Mouse (Mus musculus): ENCODE results near the gene Atp6v0b.

The Atp6v0b gene

DNA sequence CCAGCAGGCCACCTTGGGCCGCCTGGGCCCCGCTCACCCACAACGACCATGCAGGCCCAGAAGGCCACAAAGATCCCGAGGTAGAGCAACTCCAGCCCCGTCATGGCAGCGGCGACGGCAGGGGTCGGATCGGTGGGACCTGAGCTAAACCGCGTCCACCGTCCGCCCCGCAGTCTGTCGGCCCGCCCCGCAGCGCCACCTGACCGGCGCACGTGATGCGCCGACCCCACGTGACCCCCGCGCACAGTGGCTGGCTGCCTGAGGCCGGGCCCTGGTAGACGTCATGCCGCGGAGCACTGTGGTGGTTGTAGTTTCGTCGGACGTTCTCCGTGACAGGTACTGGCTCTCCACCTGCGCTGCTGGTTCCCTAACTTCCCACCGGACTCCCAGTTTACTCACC, at the start of gene Atp6v0b:
Atp6v0b (minus strand) TSS at position 201 of the 400 bp plus-strand sequence.
- in situ Hi-C loops (cut with MboI, MseI): no loop called here

DNA sequence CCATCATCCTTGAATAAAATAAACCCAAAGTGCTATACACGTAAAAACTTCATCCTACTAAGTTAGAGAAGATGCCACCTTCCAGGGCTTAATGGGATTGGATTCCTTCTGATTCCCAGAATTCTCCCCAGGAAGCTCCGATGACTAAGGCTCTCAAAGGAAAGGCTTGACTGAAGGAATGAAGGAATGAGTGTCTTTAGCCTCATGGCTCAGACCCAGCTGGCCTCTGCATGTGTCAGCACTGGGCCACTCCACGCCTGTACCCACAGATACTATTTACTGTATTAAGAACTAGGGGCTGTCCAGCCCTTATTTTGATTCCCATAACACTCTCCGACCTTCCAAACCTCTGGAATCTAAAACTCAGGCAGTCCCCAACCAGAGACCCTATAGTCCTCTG, 46.9 kb upstream of the Atp6v0b start:
- in situ Hi-C loops (cut with MboI, MseI): no loop called here

DNA sequence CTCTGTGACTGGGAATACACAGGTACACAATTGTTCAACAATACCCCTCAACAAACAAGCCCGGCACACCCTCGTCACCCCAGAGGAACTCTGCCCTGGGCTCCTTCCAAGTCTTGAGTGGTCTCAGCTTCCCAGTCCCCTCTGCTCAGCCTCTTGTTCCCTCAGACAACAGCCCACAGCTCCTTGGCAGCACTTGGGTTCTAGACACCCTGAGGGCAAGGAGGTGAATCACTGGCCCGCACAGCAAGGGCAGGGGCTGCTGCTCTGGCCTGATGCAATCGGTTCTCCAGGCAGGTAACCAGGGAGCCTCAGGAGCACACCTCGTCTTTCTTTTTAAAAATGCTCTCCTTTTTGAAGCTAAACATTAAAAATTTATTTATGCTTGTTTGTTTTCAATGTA, 46.1 kb upstream of the Atp6v0b start:
- in situ Hi-C loops (cut with MboI, MseI): no loop called here

DNA sequence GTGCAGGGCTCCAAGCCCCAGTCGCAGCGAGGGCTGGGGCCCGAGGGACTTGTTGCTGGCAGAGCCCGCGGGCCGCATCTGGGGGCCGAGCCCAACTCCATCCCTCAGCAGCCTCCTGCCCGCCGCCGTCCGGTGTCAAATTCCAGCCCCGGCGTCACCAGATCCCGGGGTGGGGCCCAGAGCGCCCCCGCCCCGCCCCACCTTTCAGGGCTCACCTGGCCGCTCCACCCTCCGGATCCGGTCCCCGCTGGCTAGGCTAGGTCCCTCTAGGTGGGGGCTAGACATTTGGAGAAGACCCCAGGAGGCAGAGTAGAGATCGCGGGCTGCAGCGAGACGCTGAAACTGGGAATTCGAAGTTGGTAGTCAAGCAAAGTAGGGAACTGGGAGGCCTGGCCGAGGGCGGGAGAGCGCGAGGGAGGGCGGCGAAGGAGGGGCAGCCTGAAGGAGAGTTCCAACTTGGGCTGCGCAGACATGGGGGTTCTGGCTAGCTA, 42.3 kb upstream of the Atp6v0b start, which contains the start of gene Artn:
Artn (minus strand) TSS at position 373 of the 491 bp plus-strand sequence.
- in situ Hi-C loops (cut with MboI, MseI): no loop called here

DNA sequence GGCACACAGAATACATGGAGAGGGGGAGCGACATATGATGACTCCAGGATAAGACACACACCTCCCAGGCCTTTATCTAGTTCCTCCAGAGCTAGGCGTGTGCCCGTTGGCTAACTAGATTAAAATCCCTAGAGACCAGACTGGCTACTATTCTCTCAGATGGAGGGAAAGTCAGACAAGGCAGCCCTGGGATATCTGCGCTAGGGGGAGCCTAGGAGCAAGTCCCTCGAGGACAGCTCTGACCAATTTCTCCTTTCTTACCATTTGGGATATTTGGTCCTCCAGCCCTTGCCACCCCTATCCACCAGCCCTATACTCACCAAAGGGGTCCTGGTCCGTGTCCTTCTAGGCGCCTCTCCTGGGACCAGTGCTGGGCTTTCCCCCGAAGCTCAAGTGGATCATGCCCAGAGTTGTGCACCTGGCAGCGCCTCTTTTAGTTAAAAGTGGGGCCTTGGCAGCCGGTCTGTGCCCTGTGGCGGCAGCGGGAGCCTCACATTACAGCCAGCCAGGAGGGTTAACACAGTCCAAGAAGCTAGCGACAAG, 41.6 kb upstream of the Atp6v0b start:
- in situ Hi-C loops (cut with MboI, MseI): no loop called here

DNA sequence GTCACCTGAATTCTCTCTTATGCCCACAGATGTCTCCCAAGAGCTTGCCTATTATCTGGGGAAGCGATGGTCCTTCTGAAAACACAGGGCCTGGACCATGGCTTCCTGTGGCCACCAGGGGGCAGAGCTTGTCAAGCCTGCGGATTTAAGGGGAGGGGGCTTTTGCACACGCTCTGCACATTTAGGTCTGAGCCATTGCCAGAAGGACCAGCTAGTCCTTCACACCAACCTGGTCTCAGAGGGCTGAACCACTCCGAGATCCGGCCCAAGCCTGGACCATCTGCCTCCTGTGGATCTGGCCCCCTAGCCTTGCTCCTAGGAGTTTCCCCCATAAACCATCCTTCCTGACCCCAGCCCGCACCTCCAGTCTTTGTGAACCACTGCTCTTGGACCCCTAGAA, 41.1 kb upstream of the Atp6v0b start:
- in situ Hi-C loops (cut with MboI, MseI): no loop called here

DNA sequence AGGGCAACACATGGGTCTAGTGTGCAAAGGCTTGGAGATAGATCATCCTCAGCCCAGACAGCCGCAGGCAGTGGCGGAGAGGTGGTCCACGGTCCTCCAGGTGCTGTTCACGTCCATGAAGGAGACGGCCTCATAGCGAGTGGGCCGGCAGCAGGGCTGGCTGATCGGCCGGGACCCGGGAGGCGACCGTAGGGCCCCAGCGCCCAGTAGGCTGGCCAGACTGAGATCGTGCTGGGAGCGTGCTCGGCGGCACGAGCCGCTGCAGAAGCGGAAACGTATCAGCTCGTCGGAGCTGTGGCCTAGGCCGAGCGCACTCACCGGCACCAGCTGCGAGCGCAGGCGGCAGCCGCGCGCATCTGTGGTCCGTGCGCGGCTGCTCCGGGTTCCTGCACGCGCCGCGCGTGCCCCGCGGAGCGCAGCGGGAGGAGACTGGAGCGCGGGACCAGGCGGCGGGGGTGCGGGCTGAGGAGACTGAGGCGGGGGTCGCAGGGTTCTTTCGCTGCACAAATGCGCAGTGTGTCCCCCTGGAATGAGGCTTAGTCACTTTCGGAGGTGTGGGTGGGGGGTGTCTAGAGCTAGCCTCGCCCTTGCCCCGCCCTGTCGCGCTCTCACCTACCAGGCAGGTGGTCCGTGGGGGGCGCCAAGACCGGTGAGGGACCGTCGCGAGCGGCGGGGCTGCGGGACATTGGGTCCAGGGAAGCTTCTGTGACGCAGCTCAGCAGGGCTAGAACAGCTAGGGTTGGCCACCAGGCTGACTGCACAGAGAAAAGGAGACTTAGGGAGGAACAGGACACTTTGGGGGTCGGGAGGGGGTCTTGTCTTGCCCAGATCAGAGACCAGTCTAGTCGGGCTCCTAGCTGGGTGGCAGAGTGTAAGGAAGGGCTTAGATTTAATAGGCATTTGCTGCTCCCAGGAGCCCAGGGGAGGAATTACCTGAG, 39.7 kb upstream of the Atp6v0b start:
- in situ Hi-C loops (cut with MboI, MseI): no loop called here

DNA sequence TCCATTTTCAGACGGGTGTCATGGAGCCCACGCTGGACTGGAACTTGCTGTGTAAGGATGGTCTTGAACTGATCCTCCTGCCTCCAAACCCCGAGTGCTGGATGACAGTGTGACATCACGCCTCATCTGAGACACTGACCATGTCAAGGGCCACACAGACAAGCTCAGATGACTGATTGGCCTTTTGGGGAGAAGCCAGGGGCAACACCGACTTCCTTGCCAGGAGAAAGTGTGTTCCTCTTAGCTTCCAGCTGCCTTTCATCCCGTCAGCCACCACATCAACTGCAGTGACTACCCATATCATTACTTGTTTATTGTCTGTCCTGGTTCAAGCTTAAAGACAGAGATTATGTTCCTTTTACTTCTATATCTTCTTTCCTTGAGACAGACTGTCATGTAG, 37.8 kb upstream of the Atp6v0b start:
- in situ Hi-C loops (cut with MboI, MseI): no loop called here

DNA sequence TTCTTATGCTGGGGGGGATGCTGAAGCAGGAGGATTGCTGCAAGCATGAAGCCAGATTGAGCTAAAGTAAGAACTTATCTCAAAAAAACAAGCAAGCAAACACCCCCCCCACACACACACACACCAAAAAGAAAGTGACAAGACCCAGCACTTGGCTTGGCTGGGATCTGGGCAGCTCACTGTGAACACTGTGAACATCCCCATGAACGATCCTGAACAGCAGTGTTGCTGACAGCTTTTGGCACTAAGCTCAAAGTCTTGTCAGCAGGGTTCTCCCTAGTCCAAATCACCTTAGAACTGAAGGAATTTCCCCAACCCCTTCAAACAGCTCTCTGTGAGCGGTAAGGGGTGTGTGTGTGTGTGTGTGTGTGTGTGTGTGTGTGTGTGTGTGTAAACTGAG, 36.3 kb upstream of the Atp6v0b start:
- in situ Hi-C loops (cut with MboI, MseI): no loop called here

DNA sequence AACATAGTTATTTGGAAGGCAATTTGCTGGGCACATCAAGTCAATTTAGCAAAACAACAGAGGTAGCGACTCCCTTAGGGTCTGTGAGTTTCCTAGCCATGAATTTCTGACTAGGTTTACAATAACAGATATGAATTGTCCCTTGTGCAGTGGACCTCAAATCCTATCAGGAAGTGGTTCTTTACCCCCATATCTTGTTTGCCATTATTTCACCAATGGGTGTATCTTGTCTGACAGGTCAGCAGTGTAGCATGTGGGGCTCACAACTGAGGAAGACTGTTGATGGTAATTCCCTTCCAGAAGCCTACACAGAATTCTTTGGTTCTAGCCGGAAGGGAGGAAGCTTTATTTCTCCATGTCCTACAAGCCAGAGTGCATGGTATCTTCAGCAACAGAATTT, 34.2 kb upstream of the Atp6v0b start:
- in situ Hi-C loops (cut with MboI, MseI): no loop called here

DNA sequence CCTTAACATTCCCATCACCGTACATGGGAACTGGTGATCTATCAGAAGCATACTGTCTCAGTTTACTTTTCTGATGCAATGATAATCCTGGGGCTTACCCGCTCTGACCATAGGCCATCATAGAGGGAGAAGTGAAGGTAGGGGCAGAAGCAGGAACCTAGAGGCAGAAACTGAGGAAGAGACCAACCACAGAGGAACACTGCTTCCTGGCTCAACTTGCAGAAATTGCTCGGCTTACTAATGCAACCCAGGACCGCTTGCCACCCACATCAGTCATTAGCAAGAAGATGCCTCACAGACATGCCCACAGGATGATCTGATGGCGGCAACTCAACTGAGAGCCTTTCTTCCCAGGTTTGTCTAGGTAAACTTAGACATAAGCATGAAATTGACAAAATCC, 31.6 kb upstream of the Atp6v0b start:
- in situ Hi-C loops (cut with MboI, MseI): loop anchor here in 1 of 2 experiments (10.0 kb wide), 1 partner anchor 516 kb away; the partner anchor contains the start of gene Cdc20

DNA sequence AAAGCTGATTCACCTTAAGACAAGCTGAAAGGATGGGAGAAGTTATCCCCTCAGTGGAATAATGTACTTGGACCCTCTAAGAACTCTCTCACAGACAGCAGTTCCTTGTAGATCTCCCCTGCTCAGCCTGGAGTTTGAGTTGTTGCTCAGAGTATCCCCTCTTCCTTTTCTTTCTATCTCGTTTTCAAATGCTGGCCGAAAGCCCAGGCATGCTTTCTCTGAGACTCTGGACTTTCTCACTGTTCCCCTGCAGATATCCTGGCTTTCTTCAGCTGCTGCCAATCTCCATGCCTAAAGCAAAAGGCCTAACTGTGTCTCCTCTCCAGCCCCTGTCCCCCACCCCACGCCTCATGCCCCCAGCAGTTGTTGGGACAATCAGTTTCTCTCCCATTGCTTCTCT, 31.1 kb upstream of the Atp6v0b start:
- in situ Hi-C loops (cut with MboI, MseI): loop anchor here in 1 of 2 experiments (10.0 kb wide), 1 partner anchor 517 kb away; the partner anchor contains the start of gene Cdc20

DNA sequence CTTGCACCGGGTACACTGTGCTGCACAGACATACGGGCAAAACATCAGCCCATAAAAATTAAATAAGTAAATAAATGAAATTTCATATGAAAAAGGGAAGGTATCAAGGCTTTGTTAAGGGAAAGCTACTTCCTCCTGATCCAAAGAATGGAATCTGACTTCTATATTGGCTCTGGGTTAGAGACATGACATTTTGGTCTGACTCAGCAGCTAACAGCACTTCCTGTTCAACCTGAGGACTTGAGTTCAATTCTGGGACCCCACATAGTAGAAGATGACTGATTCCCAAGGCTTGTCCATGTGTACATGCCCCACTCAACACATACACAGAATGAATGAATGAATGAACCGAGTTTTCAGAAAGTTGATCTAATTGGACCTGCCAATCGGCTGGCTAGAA, 30.7 kb upstream of the Atp6v0b start:
- in situ Hi-C loops (cut with MboI, MseI): loop anchor here in 1 of 2 experiments (10.0 kb wide), 1 partner anchor 517 kb away; the partner anchor contains the start of gene Cdc20

DNA sequence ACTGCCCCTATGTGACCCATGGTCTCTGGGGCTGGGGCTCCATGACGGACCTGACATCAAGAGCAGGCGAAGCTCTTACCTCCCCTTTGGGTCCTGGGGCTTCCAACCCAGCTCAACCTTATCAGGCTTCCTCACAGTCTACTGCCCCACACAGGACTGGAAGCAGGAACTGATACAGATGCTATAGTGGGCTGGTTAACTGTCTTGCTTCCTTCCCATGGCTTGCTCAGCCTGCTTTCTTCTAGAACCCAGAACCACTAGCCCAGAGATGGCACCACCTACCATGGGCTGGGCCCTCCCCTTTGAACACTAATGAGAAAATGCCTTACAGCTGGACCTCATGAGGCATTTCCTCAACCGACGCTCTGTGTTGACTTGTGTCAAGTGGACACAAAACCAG, 30.3 kb upstream of the Atp6v0b start:
- in situ Hi-C loops (cut with MboI, MseI): loop anchor here in 1 of 2 experiments (10.0 kb wide), 1 partner anchor 517 kb away; the partner anchor contains the start of gene Cdc20

DNA sequence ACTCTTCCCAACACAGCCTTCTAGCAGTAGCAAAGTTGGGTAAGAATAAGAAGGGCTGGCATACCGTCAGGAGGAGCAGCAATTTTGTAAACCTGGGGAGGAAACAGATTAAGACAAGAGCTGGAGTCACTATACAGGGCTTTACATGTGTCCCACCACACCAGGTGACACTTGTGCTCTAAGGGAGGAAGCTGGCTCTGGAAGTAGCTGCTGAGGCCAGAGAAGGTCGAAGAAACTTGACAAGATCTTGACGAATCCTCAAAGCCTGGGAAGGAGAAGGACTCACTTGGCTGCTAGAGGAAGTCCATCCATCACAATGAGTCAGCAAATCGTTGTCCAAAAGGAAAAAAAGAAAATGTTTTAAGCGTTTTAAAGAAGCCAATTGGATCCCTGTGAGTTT, 29.3 kb upstream of the Atp6v0b start:
- in situ Hi-C loops (cut with MboI, MseI): loop anchor here in 1 of 2 experiments (10.0 kb wide), 1 partner anchor 518 kb away; the partner anchor contains the start of gene Cdc20

DNA sequence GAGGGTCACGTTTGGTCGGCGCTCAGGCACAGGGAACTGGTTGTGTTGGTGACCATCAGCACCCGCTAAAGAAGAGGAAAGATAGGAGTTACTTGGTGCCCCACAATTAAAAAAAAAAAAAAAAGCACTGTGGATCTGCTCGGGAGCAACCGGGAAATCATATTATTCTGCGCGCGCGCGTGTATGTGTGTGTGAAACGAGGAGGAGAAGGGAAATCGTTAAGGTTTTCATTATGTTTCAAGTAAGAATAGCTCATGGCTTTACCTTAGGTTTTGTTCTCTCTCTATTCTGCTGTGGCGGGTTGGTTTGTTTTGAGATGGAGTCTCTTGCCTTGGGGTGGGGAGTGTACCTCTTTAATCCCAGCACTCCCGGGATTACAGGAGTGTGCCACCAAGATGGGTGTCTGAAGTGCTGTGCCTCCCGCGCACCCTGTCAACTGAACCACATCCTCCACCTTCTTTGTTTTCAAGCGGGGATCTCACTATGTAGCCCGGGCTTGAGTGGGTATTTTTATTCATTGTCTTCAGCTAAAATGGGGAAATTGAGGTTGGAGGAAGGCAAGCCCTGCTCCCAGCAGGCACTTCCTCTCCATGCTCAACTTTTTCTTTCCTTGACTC, 28.5 kb upstream of the Atp6v0b start:
- in situ Hi-C loops (cut with MboI, MseI): loop anchor here in 1 of 2 experiments (10.0 kb wide), 1 partner anchor 519 kb away; the partner anchor contains the start of gene Cdc20

DNA sequence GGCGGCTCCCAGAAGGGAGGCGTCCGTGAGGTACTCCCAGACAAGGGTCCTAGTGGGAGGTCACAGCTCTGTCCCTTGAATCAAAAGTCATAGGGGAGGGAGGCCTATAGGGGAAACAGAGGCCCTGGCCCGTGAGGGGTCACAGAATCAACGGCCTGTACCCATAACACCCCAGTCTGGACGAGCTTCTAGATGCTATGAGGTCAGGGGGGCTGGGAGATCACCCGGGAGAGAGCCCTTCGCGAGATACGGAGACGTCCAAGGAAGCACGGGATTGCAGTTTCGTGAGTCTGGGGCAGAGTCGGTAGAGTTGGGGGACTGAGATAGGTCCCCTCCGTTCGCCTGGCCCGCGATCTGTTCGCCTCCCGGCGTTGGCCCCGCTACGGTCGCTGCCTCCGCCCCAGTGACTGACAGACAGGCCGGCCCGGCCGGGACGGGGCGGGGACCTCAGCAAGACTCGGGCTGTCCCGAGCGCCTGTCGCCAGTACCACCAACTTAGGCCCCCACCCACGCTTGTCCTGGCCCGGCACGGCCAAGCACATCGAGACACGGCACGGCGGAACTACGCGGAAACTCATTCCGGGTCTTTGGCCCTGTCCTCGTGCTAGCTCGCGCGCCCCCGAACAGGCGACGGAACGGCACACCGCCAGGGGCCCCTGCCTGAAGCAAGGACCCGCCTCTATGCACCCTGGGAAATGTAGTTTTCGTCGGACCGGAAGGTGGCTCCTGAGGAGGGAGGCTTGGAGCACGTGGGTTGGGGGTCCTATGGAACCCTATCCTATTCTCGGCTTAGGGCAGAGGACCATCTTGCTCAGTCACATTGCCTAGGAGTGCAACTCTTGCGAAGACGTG, 27.7 kb upstream of the Atp6v0b start, which contains the start of gene Ipo13:
Ipo13 (minus strand) TSS at position 409 of the 852 bp plus-strand sequence.
- in situ Hi-C loops (cut with MboI, MseI): loop anchor here in 1 of 2 experiments (5.0 to 10.0 kb wide), 3 partner anchors 172 to 520 kb away; partner anchors contain the start of gene Cdc20

DNA sequence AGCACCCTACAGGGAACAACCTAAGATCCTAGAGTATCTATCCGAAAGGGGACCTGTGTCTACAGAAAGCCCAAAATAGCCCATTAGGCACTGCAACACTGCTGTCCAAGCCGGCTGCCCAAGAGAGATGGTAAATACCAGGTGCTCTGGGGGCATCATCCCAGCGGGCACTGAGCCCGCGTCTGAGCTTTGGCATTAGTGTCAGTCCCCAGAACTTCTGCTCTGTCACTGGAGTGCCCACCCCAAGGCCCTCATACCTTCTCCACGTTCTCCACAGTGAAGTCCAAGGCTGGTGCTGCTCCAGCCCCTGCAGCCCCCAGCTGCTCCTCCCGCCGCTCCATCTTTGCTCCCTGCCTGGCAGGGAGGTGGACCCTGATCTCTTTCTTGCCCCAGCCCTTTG, 26.9 kb upstream of the Atp6v0b start:
- in situ Hi-C loops (cut with MboI, MseI): loop anchor here in 1 of 2 experiments (5.0 to 10.0 kb wide), 3 partner anchors 173 to 521 kb away; partner anchors contain the start of gene Cdc20

DNA sequence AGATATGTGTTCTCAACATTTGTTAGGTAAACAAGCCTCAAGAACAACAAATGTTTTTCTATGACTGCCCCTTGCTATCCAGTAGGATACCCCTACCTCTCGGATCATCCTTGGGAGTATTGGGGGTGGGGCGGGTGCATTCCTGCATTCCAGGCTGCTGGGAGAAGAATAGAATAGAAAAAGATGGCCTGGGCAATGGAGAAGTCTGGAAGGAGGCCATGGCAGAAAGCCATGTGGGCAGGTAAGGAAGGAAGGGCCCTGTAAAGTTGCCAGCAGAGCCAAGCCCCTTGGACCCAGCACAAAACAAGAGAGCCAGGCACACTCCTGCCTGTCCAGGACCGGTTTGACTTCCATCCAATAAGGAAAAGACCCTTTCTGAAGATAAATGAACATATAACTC, 26.3 kb upstream of the Atp6v0b start:
- in situ Hi-C loops (cut with MboI, MseI): loop anchor here in 1 of 2 experiments (5.0 to 10.0 kb wide), 3 partner anchors 174 to 521 kb away; partner anchors contain the start of gene Cdc20

DNA sequence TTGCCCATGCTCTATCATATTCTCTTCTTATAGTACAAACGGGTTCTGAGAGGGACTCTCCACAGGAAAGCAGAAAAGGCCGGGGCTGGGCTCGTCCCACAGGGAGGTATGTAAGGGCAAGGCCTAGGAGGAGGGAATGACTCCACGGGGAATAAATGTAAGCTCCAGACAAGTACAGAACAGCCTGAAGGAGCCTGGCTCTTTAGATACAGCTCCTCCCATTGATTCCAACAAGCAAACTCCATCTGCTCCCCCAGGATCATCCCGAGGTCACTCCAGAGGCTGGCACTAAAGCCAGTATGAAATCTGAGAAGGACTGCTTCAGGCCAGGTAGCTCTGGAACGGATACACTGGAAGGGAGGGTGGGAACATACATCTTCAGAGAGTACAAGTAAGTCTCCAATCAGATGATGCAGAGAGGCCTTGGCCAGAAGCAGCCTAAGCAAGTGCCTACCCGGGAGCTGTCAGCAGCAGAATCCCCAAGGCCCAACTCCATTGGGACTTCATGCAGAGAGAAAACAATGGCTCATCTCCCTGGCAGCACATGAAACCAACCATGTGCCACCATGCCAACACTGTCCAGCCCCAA, 25.6 kb upstream of the Atp6v0b start:
- in situ Hi-C loops (cut with MboI, MseI): loop anchor here in 1 of 2 experiments (5.0 to 10.0 kb wide), 3 partner anchors 175 to 522 kb away; partner anchors contain the start of gene Cdc20

Data from T-helper 17 cell (primary cell).